Mouse (Mus musculus) urinary bladder, adult 18-20 months (tissue): Measurements from ENCODE around the gene Gm10031.
"Not testable (repeated sequence)": the region's sequence is repeated elsewhere in the genome, so short reads cannot be mapped to it uniquely, and the experiment has no call there.

ENCODE experiments used
- DNase-seq, 2 experiments: peaks; one replicate each; pipeline ENCODE4 v3.0.0; 2022; ENCODE audit warnings: low spot score in 2 of 2, mixed read lengths in 2 of 2

Gm10031 gene

GRCm38 (mm10) chr1:156523842-156524241, at the start of gene Gm10031:
Gene Gm10031, plus strand, starts transcription at chr1:156524012.
- DNase-seq: not testable (repeated sequence)

GRCm38 (mm10) chr1:156474854-156475253, 49.0 kb upstream of the Gm10031 start:
- no peak for DNase-seq

GRCm38 (mm10) chr1:156476016-156476415, 47.8 kb upstream of the Gm10031 start:
- DNase-seq: no peak

- no peak for DNase-seq
Observed at GRCm38 (mm10) chr1:156476535-156476934, 47.3 kb upstream of the Gm10031 start.

- no peak for DNase-seq
Observed at GRCm38 (mm10) chr1:156481826-156482225, 42.0 kb upstream of the Gm10031 start.

- DNase-seq: no peak
Observed at GRCm38 (mm10) chr1:156487498-156487897, 36.3 kb upstream of the Gm10031 start.

GRCm38 (mm10) chr1:156488031-156488430, 35.8 kb upstream of the Gm10031 start:
- no peak for DNase-seq

GRCm38 (mm10) chr1:156491226-156491796, 32.5 kb upstream of the Gm10031 start:
- DNase-seq: no peak

GRCm38 (mm10) chr1:156495025-156495424, 28.8 kb upstream of the Gm10031 start:
- DNase-seq: no peak

- no peak for DNase-seq
Observed at GRCm38 (mm10) chr1:156496910-156497309, 26.9 kb upstream of the Gm10031 start.

- no peak for DNase-seq
Observed at GRCm38 (mm10) chr1:156504945-156505523, 18.8 kb upstream of the Gm10031 start.

- no peak for DNase-seq
Observed at GRCm38 (mm10) chr1:156505901-156506300, 17.9 kb upstream of the Gm10031 start.

GRCm38 (mm10) chr1:156507753-156508152, 16.1 kb upstream of the Gm10031 start:
- DNase-seq: no peak

GRCm38 (mm10) chr1:156520136-156520780, 3.6 kb upstream of the Gm10031 start:
- DNase-seq: peak in 1 of 2 experiments; percentile 5

- DNase-seq: no peak
Observed at GRCm38 (mm10) chr1:156521796-156522517, 1.9 kb upstream of the Gm10031 start.

GRCm38 (mm10) chr1:156532476-156533175, 8.8 kb downstream of the Gm10031 start:
- DNase-seq: not testable (repeated sequence)

- DNase-seq: no peak
Observed at GRCm38 (mm10) chr1:156533483-156533882, 9.7 kb downstream of the Gm10031 start.

GRCm38 (mm10) chr1:156533911-156534310, 10.1 kb downstream of the Gm10031 start:
- no peak for DNase-seq

- no peak for DNase-seq
Observed at GRCm38 (mm10) chr1:156537031-156537430, 13.2 kb downstream of the Gm10031 start.

GRCm38 (mm10) chr1:156537701-156538100, 13.9 kb downstream of the Gm10031 start:
- no peak for DNase-seq

GRCm38 (mm10) chr1:156538382-156538781, 14.6 kb downstream of the Gm10031 start:
- no peak for DNase-seq
